Mouse (Mus musculus) lung, postnatal 0 days (tissue): ENCODE data around the gene Blm. TPM values are rescaled to one million over a fixed set of nuclear protein-coding genes. Genes with fewer than 3 reads are reported as not detected.

Source experiments
- ATAC-seq: fragments of 200-750 bp; cut with Nextera tagmentation; 2 replicates; pipeline ENCODE4 v1.8.0; 2017; ENCODE audit warnings: moderate library complexity
- DNase-seq: peaks from one replicate; pipeline ENCODE4 v3.0.0-alpha.2; 2016; ENCODE audit warnings: low spot score
- H3K27ac ChIP-seq: fragments of 300-500 bp; sonication (generic); 2 replicates; pipeline ENCODE4 v1.5.1; 2014; ENCODE audit warnings: antibody characterized with exemption, mild to moderate bottlenecking, low read length, mixed read lengths
- H3K27me3 ChIP-seq: fragments of 300-500 bp; sonication (generic); replicated peaks from 2 replicates; pipeline ENCODE4 v1.6.1; 2014; ENCODE audit warnings: low read length, mixed read lengths; ENCODE audit not compliant: insufficient read depth
- H3K36me3 ChIP-seq: fragments of 300-500 bp; sonication (generic); 2 replicates; pipeline ENCODE4 v1.6.1; 2014; ENCODE audit warnings: low read length, mixed read lengths; ENCODE audit not compliant: insufficient read depth
- H3K4me1 ChIP-seq: fragments of 300-500 bp; sonication (generic); 2 replicates; pipeline ENCODE4 v1.6.1; 2014; ENCODE audit warnings: antibody characterized with exemption, low read depth, low read length, mixed read lengths; ENCODE audit not compliant: insufficient read depth
- H3K4me2 ChIP-seq: fragments of 300-500 bp; sonication (generic); replicated peaks from 2 replicates; pipeline ENCODE4 v1.6.1; 2014; ENCODE audit warnings: low read depth, mild to moderate bottlenecking, low read length, moderate library complexity, mixed read lengths
- H3K4me3 ChIP-seq: fragments of 300-500 bp; sonication (generic); 2 replicates; pipeline ENCODE4 v1.5.1; 2014; ENCODE audit warnings: low read depth, low read length
- H3K9ac ChIP-seq: fragments of 300-500 bp; sonication (generic); replicated peaks from 2 replicates; pipeline ENCODE4 v1.6.1; 2014; ENCODE audit warnings: low read depth, mild to moderate bottlenecking
- H3K9me3 ChIP-seq: fragments of 300-500 bp; sonication (generic); 2 replicates; pipeline ENCODE4 v1.6.1; 2016; ENCODE audit warnings: low read length, mixed read lengths
- CTCF ChIP-seq: IDR thresholded peaks from 2 replicates; pipeline ENCODE4 v1.5.1; 2016; ENCODE audit warnings: antibody characterized with exemption, mild to moderate bottlenecking
- EP300 ChIP-seq: IDR thresholded peaks from 2 replicates; pipeline ENCODE4 v1.6.1; 2016; ENCODE audit warnings: antibody characterized with exemption, mild to moderate bottlenecking, control low read depth
- WGBS: fragments of 180-500 bp; shearing (Covaris S2); extraction: QIAGEN DNeasy Blood & Tissue Kit; methylation state at CpG from one replicate; pipeline ENCODE4 v1.1.7; 2014; 5-methylcytosine and 5-hydroxymethylcytosine counted together
- polyA plus RNA-seq: library from polyadenylated mRNA; unstranded; fragments of >200 nt; fragmentation: Nextera tagmentation; extraction: Ambion mirVana; gene quantifications from 2 replicates; pipeline ENCODE4 v1.2.1, GENCODE M21; 2015

Blm gene
- 2.4 and 2.5 TPM in 2 replicates for polyA plus RNA-seq

DNA sequence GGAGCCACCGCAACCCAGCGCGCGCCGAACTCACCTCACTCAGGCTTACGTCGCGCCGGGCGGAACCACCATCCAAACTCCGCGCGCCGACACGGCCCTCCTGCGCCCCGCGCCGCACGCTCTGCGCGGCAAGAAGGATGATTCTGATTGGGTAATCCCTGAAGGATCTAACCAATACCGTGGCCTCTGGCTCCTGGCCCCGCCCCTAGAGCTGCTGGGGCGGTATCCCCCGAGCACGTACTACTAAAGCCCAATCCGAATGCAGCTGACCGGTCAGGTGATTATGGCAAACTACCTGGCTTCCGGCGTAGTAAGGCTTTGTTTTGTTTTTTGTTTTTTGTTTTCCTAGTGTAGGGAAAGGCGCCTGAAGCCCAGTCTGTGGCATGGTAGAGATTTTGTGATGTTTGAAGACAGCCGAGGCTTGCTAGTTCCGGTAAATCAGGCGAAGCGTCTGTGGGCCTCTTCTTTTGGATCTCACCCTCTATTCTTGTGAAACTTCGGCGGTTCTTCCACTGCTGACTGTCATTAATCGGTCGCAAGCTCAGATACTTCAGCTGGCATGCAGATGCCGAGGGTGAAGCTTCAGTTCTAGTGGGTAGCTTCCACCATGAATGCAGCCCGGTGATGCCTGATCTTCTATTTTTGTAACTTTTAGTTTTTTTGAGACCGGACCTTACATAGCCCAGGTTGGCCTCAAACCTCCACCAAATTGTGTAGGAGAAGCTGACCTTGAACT is at the start of gene Blm:
TSS of gene Blm (minus strand) at position 111 of the 736 bp plus-strand sequence.
- under 1% methylated on average over 43 of the region's 43 CpGs for WGBS
- Histone ChIP-seq H3K4me1 (no peaks in the 10 kb centered on the region), H3K27ac (peak within 1 kb of the TSS; percentile 88), H3K9ac (peak within 1 kb of the TSS; percentile 69), H3K27me3 (no peaks in the 10 kb centered on the region), H3K36me3 (no peaks in the 10 kb centered on the region), H3K4me3 (peak within 1 kb of the TSS; percentile 61), H3K9me3 (no peaks in the 10 kb centered on the region), H3K4me2 (peak within 1 kb of the TSS; percentile 96)
- peak; percentile 99 for DNase-seq
- peak; percentile 100 for ATAC-seq
- TF ChIP-seq EP300 (no peak), CTCF (no peak)

DNA sequence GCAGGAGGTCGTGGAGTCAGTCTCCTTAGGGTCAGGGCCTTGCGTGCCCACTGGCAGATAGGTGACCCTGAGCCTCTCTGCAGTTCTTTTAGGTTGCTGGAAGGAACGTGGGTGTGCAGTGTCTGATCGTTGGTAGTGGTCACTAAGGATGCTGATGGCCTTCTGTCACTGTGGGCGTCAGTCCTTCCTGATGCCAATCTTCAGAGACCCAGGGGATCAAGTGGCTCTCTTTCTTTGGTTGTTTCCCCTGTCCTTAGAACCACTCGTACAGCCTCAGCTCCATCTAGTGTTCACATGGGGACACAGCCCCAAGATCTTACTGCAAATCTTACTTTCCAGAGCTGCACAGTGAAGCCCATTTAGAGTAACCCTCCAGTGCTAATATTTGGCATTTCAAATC is 49.1 kb upstream of the Blm start:
- peak; percentile 88 for DNase-seq
- no peaks in the 10 kb centered on the region for H3K9me3 ChIP-seq
- H3K27ac ChIP-seq: peak overlapping the region; percentile 83; the same call in 1 of the 2 replicates
- H3K36me3 ChIP-seq: no peaks in the 10 kb centered on the region
- no peak overlapping the region for H3K4me2 ChIP-seq
- no peak overlapping the region for H3K9ac ChIP-seq
- 34% methylated on average over 6 of the region's 6 CpGs for WGBS
- no peak overlapping the region for H3K4me3 ChIP-seq
- H3K4me1 ChIP-seq: peaks cover 3% of the 10 kb centered on the region; the same call in 1 of the 2 replicates
- peak; percentile 34 for ATAC-seq
- TF ChIP-seq CTCF: peak; percentile 93
- TF ChIP-seq EP300: no peak
- H3K27me3 ChIP-seq: no peaks in the 10 kb centered on the region

DNA sequence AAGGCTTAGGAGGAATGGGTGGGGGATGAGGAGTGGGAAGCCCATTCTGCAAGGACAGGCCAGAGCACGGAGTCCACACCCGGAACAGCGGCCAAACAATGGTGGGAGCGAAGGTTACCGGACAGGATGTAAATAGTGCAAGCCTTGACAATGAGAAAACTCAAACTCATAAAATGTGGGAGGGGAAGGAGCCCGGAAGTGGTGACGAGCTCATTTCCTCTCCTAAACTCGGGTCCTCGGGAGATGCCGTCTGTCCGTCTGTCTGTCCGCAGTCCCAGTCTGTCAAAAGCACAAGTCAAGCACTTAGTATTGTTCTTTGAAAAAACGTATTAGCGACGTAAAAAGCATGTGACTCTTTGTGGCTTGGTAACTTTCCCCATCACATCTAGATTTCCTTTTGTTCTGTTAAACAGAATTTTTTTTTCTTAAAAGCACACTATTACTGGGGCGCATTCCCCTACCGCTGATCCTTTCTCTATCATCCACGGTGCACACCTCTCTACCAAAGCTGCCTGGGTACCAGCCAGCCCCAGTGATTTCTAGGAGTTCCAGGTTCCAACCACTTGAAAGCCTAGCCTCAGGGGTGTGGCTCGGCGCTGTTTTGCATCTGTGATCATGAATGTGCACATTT is 48.0 kb upstream of the Blm start:
- peak overlapping the region; percentile 83 for H3K27ac ChIP-seq
- ATAC-seq (peak; percentile 77), DNase-seq (peak; percentile 75)

DNA sequence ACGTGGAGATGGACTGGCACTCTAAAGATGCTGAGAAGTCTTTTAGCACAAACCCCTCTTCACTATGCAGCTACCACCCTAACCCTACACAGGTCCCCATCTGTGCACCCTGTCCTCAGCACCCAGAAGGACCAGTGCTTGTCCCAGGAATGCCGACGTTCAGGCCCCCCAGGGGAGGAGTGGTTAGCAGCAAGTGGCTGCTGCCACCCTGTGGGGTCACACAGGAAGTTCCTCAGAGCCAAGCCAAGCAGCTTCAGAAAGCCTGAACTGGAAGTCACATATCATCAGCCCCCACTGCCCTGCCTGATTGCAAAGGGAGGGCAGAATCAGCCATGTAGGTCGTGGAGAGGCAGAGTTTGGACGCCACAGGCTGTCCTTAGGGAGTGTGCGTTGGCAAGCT is 45.4 kb upstream of the Blm start:
- no peak overlapping the region for H3K4me3 ChIP-seq
- H3K9ac ChIP-seq: no peak overlapping the region
- TF ChIP-seq CTCF (peak; percentile 89), EP300 (no peak)
- DNase-seq (peak; percentile 72), ATAC-seq (no peak; the same call in 1 of the 2 replicates)
- no peak overlapping the region for H3K4me2 ChIP-seq
- H3K27me3 ChIP-seq: no peaks in the 10 kb centered on the region
- no peaks in the 10 kb centered on the region for H3K4me1 ChIP-seq
- H3K27ac ChIP-seq: no peak overlapping the region
- WGBS: 18% methylated on average over 6 of the region's 6 CpGs
- H3K36me3 ChIP-seq: no peaks in the 10 kb centered on the region
- no peaks in the 10 kb centered on the region for H3K9me3 ChIP-seq

More for the DNA sequence above, 48.0 kb upstream of the Blm start:
- H3K4me3 ChIP-seq: no peak overlapping the region
- TF ChIP-seq EP300: peak; percentile 92
- TF ChIP-seq CTCF: no peak
- WGBS: 50% methylated on average over 20 of the region's 20 CpGs
- H3K4me1 ChIP-seq: peaks cover 3% of the 10 kb centered on the region; the same call in 1 of the 2 replicates
- no peaks in the 10 kb centered on the region for H3K36me3 ChIP-seq
- no peaks in the 10 kb centered on the region for H3K27me3 ChIP-seq
- H3K4me2 ChIP-seq: no peak overlapping the region
- H3K9ac ChIP-seq: no peak overlapping the region
- H3K9me3 ChIP-seq: no peaks in the 10 kb centered on the region

DNA sequence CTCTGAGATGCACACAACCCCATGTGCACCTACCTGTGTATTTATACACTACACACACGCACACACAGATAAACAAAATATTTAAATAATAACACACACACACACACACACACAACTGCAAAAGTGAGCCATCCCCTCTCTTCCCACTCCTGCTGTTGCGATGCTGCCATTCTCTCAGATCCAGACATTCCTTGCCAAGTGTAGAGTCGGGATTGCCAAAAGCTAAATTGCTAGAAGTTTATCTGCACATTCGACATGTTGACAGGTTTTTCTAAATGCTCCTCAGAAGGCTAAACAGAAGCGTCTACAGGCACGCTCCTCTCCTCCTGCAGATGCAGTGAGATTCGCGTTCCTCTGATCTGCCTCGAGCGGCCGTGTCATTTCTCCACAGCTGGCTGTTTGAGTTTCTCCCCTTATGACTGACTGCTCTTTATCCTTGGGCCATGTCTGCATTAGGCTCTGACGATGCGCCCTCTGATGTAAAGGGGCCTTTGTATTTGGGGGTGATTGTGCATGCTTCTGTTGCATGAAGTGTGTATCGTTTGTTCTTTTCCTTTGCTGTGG is 42.6 kb upstream of the Blm start:
- TF ChIP-seq CTCF (no peak), EP300 (no peak)
- 42% methylated on average over 14 of the region's 14 CpGs for WGBS
- no peak for DNase-seq
- no peak overlapping the region for H3K4me2 ChIP-seq
- H3K27ac ChIP-seq: no peak overlapping the region
- no peaks in the 10 kb centered on the region for H3K36me3 ChIP-seq
- no peak overlapping the region for H3K9ac ChIP-seq
- no peaks in the 10 kb centered on the region for H3K9me3 ChIP-seq
- no peaks in the 10 kb centered on the region for H3K4me1 ChIP-seq
- H3K4me3 ChIP-seq: no peak overlapping the region
- H3K27me3 ChIP-seq: no peaks in the 10 kb centered on the region
- no peak for ATAC-seq

DNA sequence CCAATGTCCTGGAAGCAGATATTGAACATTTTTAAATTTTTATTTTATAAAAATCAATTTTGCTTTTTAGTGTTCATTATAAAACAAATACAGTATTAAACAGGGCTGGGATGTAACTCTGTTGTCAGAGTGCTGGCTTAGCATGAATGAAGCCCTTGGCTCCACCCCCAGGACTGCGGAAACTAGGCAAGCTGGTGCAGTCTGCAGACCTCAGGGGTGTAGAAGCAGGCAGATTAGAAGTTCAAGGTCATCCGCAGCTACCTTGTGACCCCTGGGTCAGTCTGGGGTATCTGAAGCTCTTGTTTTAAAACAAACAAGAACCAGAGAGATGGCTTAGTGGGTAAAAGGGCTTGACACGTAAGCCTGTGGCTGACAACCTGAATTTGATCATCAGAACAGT is 41.7 kb upstream of the Blm start:
- DNase-seq: no peak

More for the DNA sequence above, 41.7 kb upstream of the Blm start:
- 73% methylated on average over 3 of the region's 3 CpGs for WGBS
- TF ChIP-seq CTCF (no peak), EP300 (no peak)
- H3K4me2 ChIP-seq: no peak overlapping the region
- no peak overlapping the region for H3K9ac ChIP-seq
- no peak for ATAC-seq
- H3K9me3 ChIP-seq: no peaks in the 10 kb centered on the region
- no peak overlapping the region for H3K4me3 ChIP-seq
- no peak overlapping the region for H3K27ac ChIP-seq
- no peaks in the 10 kb centered on the region for H3K4me1 ChIP-seq
- H3K27me3 ChIP-seq: no peaks in the 10 kb centered on the region
- no peaks in the 10 kb centered on the region for H3K36me3 ChIP-seq
